Mouse (Mus musculus) limb, embryonic 14.5 days (tissue): ENCODE results near the gene Ccl7. TPM values are rescaled to one million over a fixed set of nuclear protein-coding genes. Genes with fewer than 3 reads are reported as not detected.
A peak's percentile ranks its signal among the peaks of the same experiment; 100 is the strongest.

Experiments used
- ATAC-seq: fragments of 200-750 bp; cut with Nextera tagmentation; 2 replicates; pipeline ENCODE4 v1.8.0; 2017; ENCODE audit warnings: low read depth, moderate number of reproducible peaks, moderate TSS enrichment; ENCODE audit not compliant: low FRiP score
- DNase-seq: peaks from one replicate; pipeline ENCODE4 v3.0.0-alpha.2; 2015; ENCODE audit warnings: low spot score
- H3K27ac ChIP-seq: fragments of 300-500 bp; sonication (generic); replicated peaks from 2 replicates; pipeline ENCODE4 v1.5.1; 2014; ENCODE audit warnings: low read depth, mild to moderate bottlenecking, low read length, moderate library complexity, mixed read lengths
- H3K27me3 ChIP-seq: fragments of 300-500 bp; sonication (generic); 2 replicates; pipeline ENCODE4 v1.6.1; 2014; ENCODE audit warnings: low read length, mixed read lengths; ENCODE audit not compliant: control insufficient read depth, insufficient read depth
- H3K36me3 ChIP-seq: fragments of 300-500 bp; sonication (generic); 2 replicates; pipeline ENCODE4 v1.6.1; 2014; ENCODE audit warnings: mild to moderate bottlenecking, low read length, moderate library complexity, mixed read lengths; ENCODE audit not compliant: control insufficient read depth, insufficient read depth
- H3K4me1 ChIP-seq: fragments of 300-500 bp; sonication (generic); 2 replicates; pipeline ENCODE4 v1.6.1; 2014; ENCODE audit warnings: antibody characterized with exemption, low read length, mixed read lengths; ENCODE audit not compliant: control insufficient read depth, insufficient read depth
- H3K4me2 ChIP-seq: fragments of 300-500 bp; sonication (generic); replicated peaks from 2 replicates; pipeline ENCODE4 v1.6.1; 2014; ENCODE audit warnings: low read depth, mild to moderate bottlenecking, low read length, moderate library complexity; ENCODE audit not compliant: severe bottlenecking
- H3K4me3 ChIP-seq: fragments of 300-500 bp; sonication (generic); replicated peaks from 2 replicates; pipeline ENCODE4 v1.5.1; 2014; ENCODE audit warnings: low read length
- H3K9ac ChIP-seq: fragments of 300-500 bp; sonication (generic); 2 replicates; pipeline ENCODE4 v1.6.1; 2014; ENCODE audit warnings: mild to moderate bottlenecking, low read depth, low read length, moderate library complexity; ENCODE audit not compliant: severe bottlenecking
- H3K9me3 ChIP-seq: fragments of 300-500 bp; sonication (generic); 2 replicates; pipeline ENCODE4 v1.6.1; 2016; ENCODE audit warnings: low read length; ENCODE audit not compliant: control insufficient read depth
- POLR2A ChIP-seq: fragments of 200-500 bp; IDR thresholded peaks from 2 replicates; pipeline ENCODE4 v1.8.0; 2012; ENCODE audit warnings: inconsistent platforms, mild to moderate bottlenecking, moderate library complexity, borderline replicate concordance; ENCODE audit not compliant: insufficient read depth, insufficient read length; ENCODE audit errors: extremely low read depth
- WGBS: fragments of 180-500 bp; shearing (Covaris S2); extraction: QIAGEN DNeasy Blood & Tissue Kit; methylation state at CpG from one replicate; pipeline ENCODE4 v1.1.7; 2014; 5-methylcytosine and 5-hydroxymethylcytosine counted together
- polyA plus RNA-seq, 2 experiments: library from polyadenylated mRNA; depleted of rRNA in 1 of 2; stranded (reverse) in 1 of 2; unstranded in 1 of 2; fragments of >200 nt; fragmentation: Nextera tagmentation in 1 of 2; extraction: Ambion mirVana in 1 of 2; gene quantifications; 2 replicates each; pipeline versions ENCODE4 v1.2.1 to v1.2.3; 2012 to 2014

Ccl7 gene
- polyA plus RNA-seq, 2 experiments, result 1.5 to 4.3 TPM

DNA sequence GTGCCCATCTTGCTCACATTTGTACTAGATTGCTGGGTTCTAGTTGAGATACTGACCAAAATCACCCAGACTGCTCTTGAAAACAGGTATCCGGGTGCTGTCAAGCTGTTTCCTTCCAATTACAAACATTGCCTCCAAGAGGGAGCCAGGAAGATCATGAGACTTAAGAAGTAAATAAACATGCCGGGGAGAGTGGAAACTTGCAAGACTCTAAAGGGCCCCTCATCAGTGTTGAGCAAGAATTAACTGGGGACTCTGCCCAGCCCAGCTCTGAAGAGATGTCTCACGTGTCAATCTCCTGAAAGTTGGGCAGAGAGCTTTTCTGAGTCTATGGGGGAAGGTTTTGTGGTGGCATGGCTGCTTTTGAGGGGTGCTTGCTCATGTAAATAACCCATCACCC is 31.5 kb downstream of the Ccl7 start:
- Histone ChIP-seq H3K9me3 (no peaks in the 10 kb centered on the region), H3K4me1 (no peaks in the 10 kb centered on the region), H3K4me3 (no peak overlapping the region), H3K9ac (no peak overlapping the region), H3K27ac (no peak overlapping the region), H3K4me2 (no peak overlapping the region), H3K27me3 (no peaks in the 10 kb centered on the region), H3K36me3 (no peaks in the 10 kb centered on the region)
- DNase-seq (no peak), ATAC-seq (no peak)
- no peak for TF ChIP-seq POLR2A
- WGBS, result 55% methylated on average over 3 of the region's 3 CpGs

DNA sequence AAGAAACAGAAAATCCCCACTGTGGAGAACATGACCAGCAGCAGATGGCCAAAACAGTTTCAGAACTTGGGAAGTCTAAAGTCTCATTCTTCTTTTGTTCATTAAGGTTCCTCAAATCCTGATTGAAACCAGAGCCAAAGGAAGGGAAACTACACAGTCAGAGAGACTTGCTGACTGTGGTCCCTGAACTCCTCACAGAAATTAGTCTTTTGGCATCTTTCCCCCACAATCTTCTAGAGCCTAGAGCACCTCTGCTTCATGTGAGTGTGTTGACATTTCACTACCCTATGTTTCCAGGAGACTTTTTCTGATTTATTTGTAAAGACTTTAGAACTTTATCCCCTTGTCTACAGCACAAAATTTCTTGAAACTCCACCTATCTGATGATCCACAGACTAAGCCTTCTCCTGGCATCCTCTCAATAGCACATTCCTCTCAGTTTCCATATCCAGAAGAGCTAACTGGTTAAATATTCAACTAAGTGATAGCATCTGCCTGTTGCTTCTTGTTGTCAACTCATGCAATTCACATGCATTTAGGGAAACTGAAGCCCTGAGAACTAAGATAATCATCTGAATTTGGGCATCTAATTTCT is 32.7 kb downstream of the Ccl7 start:
- Histone ChIP-seq H3K4me3 (no peak overlapping the region), H3K36me3 (no peaks in the 10 kb centered on the region), H3K9me3 (no peaks in the 10 kb centered on the region), H3K9ac (no peak overlapping the region), H3K4me1 (no peaks in the 10 kb centered on the region), H3K4me2 (no peak overlapping the region), H3K27ac (no peak overlapping the region), H3K27me3 (no peaks in the 10 kb centered on the region)
- TF ChIP-seq POLR2A, result no peak
- DNase-seq (peak; percentile 72), ATAC-seq (no peak)

DNA sequence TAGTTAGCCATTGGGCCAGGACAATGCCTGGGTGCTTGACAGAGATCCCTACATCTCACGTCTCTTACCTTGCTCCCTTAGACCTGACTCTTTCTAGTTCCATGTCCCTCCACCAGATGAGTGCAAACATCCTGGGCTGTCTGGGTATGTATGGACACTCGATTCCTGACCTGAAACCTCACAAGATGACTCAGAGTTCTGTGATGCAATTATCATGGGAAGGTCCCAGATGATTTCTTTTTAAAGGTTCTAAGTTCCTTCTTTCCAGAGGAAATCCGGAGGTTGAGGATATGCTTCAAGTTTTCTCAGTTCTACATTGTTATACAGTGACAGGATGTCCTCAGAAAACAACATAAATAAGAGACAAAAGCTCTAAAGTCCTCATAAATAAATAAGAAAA is 35.4 kb downstream of the Ccl7 start:
- no peaks in the 10 kb centered on the region for H3K36me3 ChIP-seq
- no peaks in the 10 kb centered on the region for H3K9me3 ChIP-seq
- WGBS, result 68% methylated on average over 3 of the region's 3 CpGs
- ATAC-seq (no peak), DNase-seq (no peak)
- no peak for TF ChIP-seq POLR2A
- H3K4me1 ChIP-seq, result no peaks in the 10 kb centered on the region
- H3K9ac ChIP-seq, result no peak overlapping the region
- no peak overlapping the region for H3K4me2 ChIP-seq
- no peak overlapping the region for H3K4me3 ChIP-seq
- no peak overlapping the region for H3K27ac ChIP-seq
- no peaks in the 10 kb centered on the region for H3K27me3 ChIP-seq

DNA sequence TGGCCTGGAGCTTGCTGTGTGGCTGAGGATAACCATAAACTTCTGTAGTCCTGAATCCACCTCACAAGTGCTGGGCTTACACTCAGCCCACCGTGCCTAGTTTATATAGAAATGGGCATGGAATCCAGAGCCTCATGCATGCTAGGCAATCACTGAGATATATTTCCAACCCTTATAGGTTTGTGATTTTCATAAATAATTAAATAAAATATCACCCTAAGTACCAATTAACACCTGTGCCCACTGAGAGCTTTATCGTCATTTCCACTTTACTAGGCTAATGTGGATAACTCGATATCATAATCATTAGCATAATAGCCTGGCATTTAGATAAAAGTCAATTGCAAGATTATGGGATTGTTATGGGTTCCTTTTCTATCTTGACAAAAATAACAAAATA is 38.8 kb downstream of the Ccl7 start:
- Histone ChIP-seq H3K27me3 (no peaks in the 10 kb centered on the region), H3K9me3 (no peaks in the 10 kb centered on the region), H3K4me3 (no peak overlapping the region), H3K36me3 (no peaks in the 10 kb centered on the region), H3K4me1 (no peaks in the 10 kb centered on the region), H3K27ac (no peak overlapping the region), H3K4me2 (no peak overlapping the region), H3K9ac (no peak overlapping the region)
- DNase-seq (no peak), ATAC-seq (no peak)
- 81% methylated on average over 3 of the region's 3 CpGs for WGBS
- no peak for TF ChIP-seq POLR2A

Other genes starting within 250 kb of the Ccl7 start
- not detected in 2 replicates for gene 5530401A14Rik, start 185.0 kb upstream of the Ccl7 start, polyA plus RNA-seq (2012; rRNA removed)
- 0.07 TPM in 1 of 2 replicates, not detected in the other for gene 5530401A14Rik, start 185.0 kb upstream of the Ccl7 start, polyA plus RNA-seq (2014; fragmentation: Nextera tagmentation; extraction: Ambion mirVana)
- 1.3 and 1.5 TPM in 2 replicates for gene Asic2, start 77.3 kb upstream of the Ccl7 start, polyA plus RNA-seq (2012; rRNA removed)
- gene Asic2, start 77.3 kb upstream of the Ccl7 start, polyA plus RNA-seq (2014; fragmentation: Nextera tagmentation; extraction: Ambion mirVana), result 0.62 and 0.72 TPM in 2 replicates
- 4.7 and 7.0 TPM in 2 replicates for gene Ccl2, start 10.1 kb upstream of the Ccl7 start, polyA plus RNA-seq (2012; rRNA removed)
- gene Ccl2, start 10.1 kb upstream of the Ccl7 start, polyA plus RNA-seq (2014; fragmentation: Nextera tagmentation; extraction: Ambion mirVana), result 6.3 and 7.7 TPM in 2 replicates
- gene Gm17268, start 7.2 kb upstream of the Ccl7 start, polyA plus RNA-seq (2012; rRNA removed), result not detected in 2 replicates
- not detected in 2 replicates for gene Gm17268, start 7.2 kb upstream of the Ccl7 start, polyA plus RNA-seq (2014; fragmentation: Nextera tagmentation; extraction: Ambion mirVana)
- 4.3 and 5.8 TPM in 2 replicates for gene Ccl11, start 12.1 kb downstream of the Ccl7 start, polyA plus RNA-seq (2012; rRNA removed)
- gene Ccl11, start 12.1 kb downstream of the Ccl7 start, polyA plus RNA-seq (2014; fragmentation: Nextera tagmentation; extraction: Ambion mirVana), result 4.0 and 4.9 TPM in 2 replicates
- gene Ccl12, start 56.1 kb downstream of the Ccl7 start, polyA plus RNA-seq (2012; rRNA removed), result 4.0 and 4.6 TPM in 2 replicates
- 5.0 and 5.3 TPM in 2 replicates for gene Ccl12, start 56.1 kb downstream of the Ccl7 start, polyA plus RNA-seq (2014; fragmentation: Nextera tagmentation; extraction: Ambion mirVana)
- gene Ccl8, start 69.5 kb downstream of the Ccl7 start, polyA plus RNA-seq (2012; rRNA removed), result not detected in 2 replicates
- not detected in 2 replicates for gene Ccl8, start 69.5 kb downstream of the Ccl7 start, polyA plus RNA-seq (2014; fragmentation: Nextera tagmentation; extraction: Ambion mirVana)